Mouse (Mus musculus): ENCODE measurements around the gene Syn3. TPM values are rescaled to one million over a fixed set of nuclear protein-coding genes. Genes with fewer than 3 reads are reported as not detected.
A peak's percentile ranks its signal among the peaks of the same experiment; 100 is the strongest.

Syn3 gene
- polyA plus RNA-seq, 1 experiment from 2014 or later, result 3.7 TPM

- no peak overlapping the region for H3K27ac ChIP-seq (ENCODE audit: low read depth)
Measured at GRCm38 (mm10) chr10:86025906-86026305, 472.8 kb downstream of the Syn3 start.

GRCm38 (mm10) chr10:86023149-86023548, 475.5 kb downstream of the Syn3 start:
- H3K4me2 ChIP-seq (ENCODE audit: low read length), result peak overlapping the region; percentile 79
- DNase-seq (ENCODE audit: low spot score) (no peak), ATAC-seq (replicated peaks; ENCODE audit: low FRiP score, low TSS enrichment, low read depth) (no peak)
- 0 out of 2 replicates have a peak, but pooled peaks cover 7% of the 10 kb centered on the region for H3K36me3 ChIP-seq (ENCODE audit: control insufficient read depth, insufficient read depth, low read length)
- H3K9ac ChIP-seq (ENCODE audit: low read length), result no peak overlapping the region
- H3K9me3 ChIP-seq (ENCODE audit: control insufficient read depth, low read length), result no peaks in the 10 kb centered on the region
- 0 out of 2 replicates have a peak, but pooled peaks cover 11% of the 10 kb centered on the region for H3K4me1 ChIP-seq (replicated peaks; ENCODE audit: control insufficient read depth, insufficient read depth, low read length)
- H3K27ac ChIP-seq (ENCODE audit: low read depth), result no peak overlapping the region
- H3K4me3 ChIP-seq (ENCODE audit: low read depth, low read length), result 0 out of 2 replicates have a peak overlapping the region, but pooled peaks have one; percentile 90
- no peaks in the 10 kb centered on the region for H3K27me3 ChIP-seq (replicated peaks; ENCODE audit: control insufficient read depth, insufficient read depth, low read length)

More at GRCm38 (mm10) chr10:86025906-86026305, 472.8 kb downstream of the Syn3 start:
- no peak overlapping the region for H3K4me2 ChIP-seq (ENCODE audit: low read length)
- no peak overlapping the region for H3K4me3 ChIP-seq (ENCODE audit: low read depth, low read length)
- no peak overlapping the region for H3K9ac ChIP-seq (ENCODE audit: low read length)
- H3K36me3 ChIP-seq (ENCODE audit: control insufficient read depth, insufficient read depth, low read length), result peaks cover 20% of the 10 kb centered on the region
- H3K27me3 ChIP-seq (replicated peaks; ENCODE audit: control insufficient read depth, insufficient read depth, low read length), result no peaks in the 10 kb centered on the region
- DNase-seq (ENCODE audit: low spot score) (no peak), ATAC-seq (replicated peaks; ENCODE audit: low FRiP score, low TSS enrichment, low read depth) (no peak)
- WGBS, result 86% methylated on average over 2 of the region's 2 CpGs
- H3K9me3 ChIP-seq (ENCODE audit: control insufficient read depth, low read length), result no peaks in the 10 kb centered on the region
- H3K4me1 ChIP-seq (replicated peaks; ENCODE audit: control insufficient read depth, insufficient read depth, low read length), result 0 out of 2 replicates have a peak, but pooled peaks cover 11% of the 10 kb centered on the region

- H3K36me3 ChIP-seq (ENCODE audit: control insufficient read depth, insufficient read depth, low read length), result 0 out of 2 replicates have a peak, but pooled peaks cover 7% of the 10 kb centered on the region
- H3K27ac ChIP-seq (ENCODE audit: low read depth), result peak overlapping the region; percentile 91; the same call in 1 of the 2 replicates
- 5% methylated on average over 6 of the region's 6 CpGs for WGBS
- no peak for DNase-seq (ENCODE audit: low spot score)
- H3K9ac ChIP-seq (ENCODE audit: low read length), result peak overlapping the region; percentile 85
- 0 out of 2 replicates have a peak, but pooled peaks cover 11% of the 10 kb centered on the region for H3K4me1 ChIP-seq (replicated peaks; ENCODE audit: control insufficient read depth, insufficient read depth, low read length)
- no peaks in the 10 kb centered on the region for H3K27me3 ChIP-seq (replicated peaks; ENCODE audit: control insufficient read depth, insufficient read depth, low read length)
- no peak; the same call in 1 of the 2 replicates for ATAC-seq (replicated peaks; ENCODE audit: low FRiP score, low TSS enrichment, low read depth)
- H3K4me2 ChIP-seq (ENCODE audit: low read length), result peak overlapping the region; percentile 79
- H3K9me3 ChIP-seq (ENCODE audit: control insufficient read depth, low read length), result no peaks in the 10 kb centered on the region
- H3K4me3 ChIP-seq (ENCODE audit: low read depth, low read length), result peak overlapping the region; percentile 90
Measured at GRCm38 (mm10) chr10:86022474-86022816, 476.3 kb downstream of the Syn3 start.

- peak within 1 kb of the TSS; percentile 91 for H3K27ac ChIP-seq (ENCODE audit: low read depth)
- 0 out of 2 replicates have a peak, but pooled peaks cover 11% of the 10 kb centered on the region for H3K4me1 ChIP-seq (replicated peaks; ENCODE audit: control insufficient read depth, insufficient read depth, low read length)
- H3K36me3 ChIP-seq (ENCODE audit: control insufficient read depth, insufficient read depth, low read length), result 0 out of 2 replicates have a peak, but pooled peaks cover 7% of the 10 kb centered on the region
- peak within 1 kb of the TSS; percentile 90 for H3K4me3 ChIP-seq (ENCODE audit: low read depth, low read length)
- H3K27me3 ChIP-seq (replicated peaks; ENCODE audit: control insufficient read depth, insufficient read depth, low read length), result no peaks in the 10 kb centered on the region
- under 1% methylated on average over 78 of the region's 82 CpGs for WGBS
- DNase-seq (ENCODE audit: low spot score), result peak; percentile 94
- ATAC-seq (replicated peaks; ENCODE audit: low FRiP score, low TSS enrichment, low read depth), result peak; percentile 95
- peak within 1 kb of the TSS; percentile 85 for H3K9ac ChIP-seq (ENCODE audit: low read length)
- no peaks in the 10 kb centered on the region for H3K9me3 ChIP-seq (ENCODE audit: control insufficient read depth, low read length)
- peak within 1 kb of the TSS; percentile 79 for H3K4me2 ChIP-seq (ENCODE audit: low read length)
Measured at GRCm38 (mm10) chr10:86021749-86022473, 476.8 kb downstream of the Syn3 start, which contains the start of gene Fbxo7. Fbxo7 (plus strand) TSS chr10:86021972.

- ATAC-seq (replicated peaks; ENCODE audit: low FRiP score, low TSS enrichment, low read depth), result no peak; the same call in 1 of the 2 replicates
- WGBS, result 0% methylated on average over 3 of the region's 3 CpGs
- peak overlapping the region; percentile 90; the same call in 1 of the 2 replicates for H3K4me3 ChIP-seq (ENCODE audit: low read depth, low read length)
- H3K4me2 ChIP-seq (ENCODE audit: low read length), result peak overlapping the region; percentile 79
- H3K9ac ChIP-seq (ENCODE audit: low read length), result no peak overlapping the region
- no peaks in the 10 kb centered on the region for H3K9me3 ChIP-seq (ENCODE audit: control insufficient read depth, low read length)
- H3K27ac ChIP-seq (ENCODE audit: low read depth), result no peak overlapping the region
- 0 out of 2 replicates have a peak, but pooled peaks cover 11% of the 10 kb centered on the region for H3K4me1 ChIP-seq (replicated peaks; ENCODE audit: control insufficient read depth, insufficient read depth, low read length)
- DNase-seq (ENCODE audit: low spot score), result no peak
- H3K27me3 ChIP-seq (replicated peaks; ENCODE audit: control insufficient read depth, insufficient read depth, low read length), result no peaks in the 10 kb centered on the region
- H3K36me3 ChIP-seq (ENCODE audit: control insufficient read depth, insufficient read depth, low read length), result 0 out of 2 replicates have a peak, but pooled peaks cover 7% of the 10 kb centered on the region
Measured at GRCm38 (mm10) chr10:86021408-86021748, 477.3 kb downstream of the Syn3 start.

- H3K9ac ChIP-seq (ENCODE audit: low read length), result no peak overlapping the region
- no peak overlapping the region for H3K4me2 ChIP-seq (ENCODE audit: low read length)
- whole genome bisulfite sequencing, result 42% methylated on average over 5 of the region's 5 CpGs
- no peak overlapping the region for H3K27ac ChIP-seq (ENCODE audit: low read depth)
- DNase-seq (ENCODE audit: low spot score) (no peak), ATAC-seq (replicated peaks; ENCODE audit: low FRiP score, low TSS enrichment, low read depth) (no peak)
- H3K4me1 ChIP-seq (replicated peaks; ENCODE audit: control insufficient read depth, insufficient read depth, low read length), result 0 out of 2 replicates have a peak, but pooled peaks cover 11% of the 10 kb centered on the region
- H3K4me3 ChIP-seq (ENCODE audit: low read depth, low read length), result no peak overlapping the region
- no peaks in the 10 kb centered on the region for H3K9me3 ChIP-seq (ENCODE audit: control insufficient read depth, low read length)
- no peaks in the 10 kb centered on the region for H3K36me3 ChIP-seq (ENCODE audit: control insufficient read depth, insufficient read depth, low read length)
- no peaks in the 10 kb centered on the region for H3K27me3 ChIP-seq (replicated peaks; ENCODE audit: control insufficient read depth, insufficient read depth, low read length)
Measured at GRCm38 (mm10) chr10:86018813-86019212, 479.9 kb downstream of the Syn3 start.

- Histone ChIP-seq H3K9ac (ENCODE audit: low read length) (no peak overlapping the region), H3K4me3 (ENCODE audit: low read depth, low read length) (no peak overlapping the region), H3K4me2 (ENCODE audit: low read length) (no peak overlapping the region), H3K9me3 (ENCODE audit: control insufficient read depth, low read length) (no peaks in the 10 kb centered on the region), H3K27me3 (replicated peaks; ENCODE audit: control insufficient read depth, insufficient read depth, low read length) (no peaks in the 10 kb centered on the region), H3K4me1 (replicated peaks; ENCODE audit: control insufficient read depth, insufficient read depth, low read length) (0 out of 2 replicates have a peak, but pooled peaks cover 9% of the 10 kb centered on the region), H3K36me3 (ENCODE audit: control insufficient read depth, insufficient read depth, low read length) (no peaks in the 10 kb centered on the region), H3K27ac (ENCODE audit: low read depth) (no peak overlapping the region)
- DNase-seq (ENCODE audit: low spot score) (peak; percentile 41), ATAC-seq (replicated peaks; ENCODE audit: low FRiP score, low TSS enrichment, low read depth) (no peak)
- WGBS, result 91% methylated on average over 7 of the region's 7 CpGs
Measured at GRCm38 (mm10) chr10:86017781-86018180, 480.9 kb downstream of the Syn3 start.

- Histone ChIP-seq H3K9ac (ENCODE audit: low read length) (no peak within 1 kb of the TSS), H3K4me2 (ENCODE audit: low read length) (no peak within 1 kb of the TSS), H3K9me3 (ENCODE audit: control insufficient read depth, low read length) (no peaks in the 10 kb centered on the region), H3K27ac (ENCODE audit: low read depth) (no peak within 1 kb of the TSS), H3K27me3 (replicated peaks; ENCODE audit: control insufficient read depth, insufficient read depth, low read length) (no peaks in the 10 kb centered on the region), H3K4me3 (ENCODE audit: low read depth, low read length) (no peak within 1 kb of the TSS), H3K4me1 (replicated peaks; ENCODE audit: control insufficient read depth, insufficient read depth, low read length) (no peaks in the 10 kb centered on the region), H3K36me3 (ENCODE audit: control insufficient read depth, insufficient read depth, low read length) (no peaks in the 10 kb centered on the region)
- DNase-seq (ENCODE audit: low spot score), result no peak
- WGBS, result 86% methylated on average over 2 of the region's 2 CpGs
- ATAC-seq (replicated peaks; ENCODE audit: low FRiP score, low TSS enrichment, low read depth), result no peak
Measured at GRCm38 (mm10) chr10:86011781-86012180, 486.9 kb downstream of the Syn3 start, which contains the start of gene Bpifc. Bpifc (minus strand) TSS chr10:86011895.
